ENCODE assay signal across 7 mouse cellular contexts in genomic region chr16:38679431-38680021, GRCm38 (mm10). TPM values are rescaled to one million over a fixed set of nuclear protein-coding genes. Genes with fewer than 3 reads are reported as not detected.
A peak's percentile ranks its signal among the peaks of the same experiment; 100 is the strongest.
DNase-seq lines count a peak whose midpoint lies in the region; ATAC-seq and TF ChIP-seq lines count a peak whose summit lies in the region.

No protein-coding gene starts in this region.

- DNase-seq in 416B (ENCODE audit: low read depth) = peak; percentile 5
- DNase-seq in CH12.LX (ENCODE audit: extremely low read depth) = peak; percentile 16
- no peak for DNase-seq in lung, adult 2 months
- DNase-seq in MN1 (ENCODE audit: low spot score) = no peak

- H3K4me2 ChIP-seq in CH12.LX (ENCODE audit: insufficient read depth, low read depth, poor library complexity, severe bottlenecking) = peak overlapping the region; percentile 94
- peak overlapping the region; percentile 38 for H3K4me2 ChIP-seq in heart, embryonic 16.5 days (ENCODE audit: low read depth, low read length)
- H3K4me2 ChIP-seq in midbrain, embryonic 15.5 days = no peak overlapping the region

- no peak for TF ChIP-seq RAD21 in CH12.LX (IDR thresholded peaks at IDR 0.05; ENCODE audit: low read depth, low read length)

- no peaks in the 10 kb centered on the region for H3K36me3 ChIP-seq in CH12.LX (replicated peaks in 1 of 2; ENCODE audit: control insufficient read depth in 1 of 2, insufficient read depth in 1 of 2, low read length in 1 of 2)
- H3K36me3 ChIP-seq in heart, embryonic 16.5 days (ENCODE audit: control insufficient read depth, insufficient read depth) = peaks cover 2% of the 10 kb centered on the region; the same call in 1 of the 2 replicates
- no peaks in the 10 kb centered on the region for H3K36me3 ChIP-seq in midbrain, embryonic 15.5 days (replicated peaks)

- H3K79me2 ChIP-seq in CH12.LX (replicated peaks; ENCODE audit: control insufficient read depth, extremely low read depth, insufficient read depth, poor library complexity, severe bottlenecking) = no peaks in the 10 kb centered on the region

- peak overlapping the region in 2 of 3 experiments; percentile 1 to 42 for H3K4me3 ChIP-seq in CH12.LX (replicated peaks in 1 of 3; ENCODE audit: low read depth in 2 of 3, low read length in 2 of 3, poor library complexity in 1 of 3)
- H3K4me3 ChIP-seq in heart, embryonic 16.5 days (ENCODE audit: low read length) = no peak overlapping the region
- peak overlapping the region; percentile 5 for H3K4me3 ChIP-seq in lung, adult 2 months (replicated peaks; ENCODE audit: extremely low read depth, low read depth, low read length)
- H3K4me3 ChIP-seq in midbrain, embryonic 15.5 days = no peak overlapping the region

- dilution Hi-C loops in CH12.LX (cut with MboI; ENCODE audit: extremely low pct_ligation_motif_present, extremely low pct_unique_long_range_greater_than_20kb, low sequenced_read_pairs) = no loop called here

- 40% methylated on average over 12 of the region's 12 CpGs for WGBS in heart, embryonic 16.5 days
- WGBS in lung, adult 2 months = 22% methylated on average over 12 of the region's 12 CpGs
- 54% methylated on average over 12 of the region's 12 CpGs for WGBS in midbrain, embryonic 15.5 days

- H3K9ac ChIP-seq in CH12.LX (ENCODE audit: insufficient read depth, low read depth) = peak overlapping the region; percentile 29; the same call in 1 of the 2 replicates
- H3K9ac ChIP-seq in heart, embryonic 16.5 days (ENCODE audit: low read length) = peak overlapping the region; percentile 38; the same call in 1 of the 2 replicates
- H3K9ac ChIP-seq in midbrain, embryonic 15.5 days = no peak overlapping the region

- H3K4me1 ChIP-seq in CH12.LX (ENCODE audit: control insufficient read depth in 1 of 2, insufficient read depth in 2 of 2) = peaks cover 5 to 25% of the 10 kb centered on the region in 2 experiments; a peak in 3 of 4 replicates
- H3K4me1 ChIP-seq in heart, embryonic 16.5 days (ENCODE audit: control insufficient read depth, insufficient read depth, low read length) = peaks cover 45% of the 10 kb centered on the region
- peaks cover 22% of the 10 kb centered on the region for H3K4me1 ChIP-seq in lung, adult 2 months (ENCODE audit: control insufficient read depth, insufficient read depth, low read length)
- no peaks in the 10 kb centered on the region for H3K4me1 ChIP-seq in midbrain, embryonic 15.5 days

- no peak for TF ChIP-seq POLR2A in CH12.LX (IDR thresholded peaks at IDR 0.05; ENCODE audit: low read depth, low read length)
- TF ChIP-seq POLR2A in lung, adult 2 months (IDR thresholded peaks at IDR 0.05; ENCODE audit: borderline replicate concordance, extremely low read depth, low read depth, low read length) = no peak

- peaks cover 2% of the 10 kb centered on the region for H3K27me3 ChIP-seq in CH12.LX (replicated peaks)
- H3K27me3 ChIP-seq in heart, embryonic 16.5 days (ENCODE audit: control insufficient read depth, insufficient read depth, low read length) = no peaks in the 10 kb centered on the region
- no peaks in the 10 kb centered on the region for H3K27me3 ChIP-seq in midbrain, embryonic 15.5 days (replicated peaks)

- no peak for TF ChIP-seq CTCF in CH12.LX (conservative IDR thresholded peaks at IDR 0.05 in 1 of 2, IDR thresholded peaks at IDR 0.05 in 1 of 2; ENCODE audit: low read depth in 2 of 2, low read length in 2 of 2)
- no peak for TF ChIP-seq CTCF in lung, adult 2 months (IDR thresholded peaks at IDR 0.05; ENCODE audit: insufficient read depth, low read length)

- H3K27ac ChIP-seq in CH12.LX (ENCODE audit: insufficient read depth, low read depth) = no peak overlapping the region
- peak overlapping the region; percentile 72 for H3K27ac ChIP-seq in heart, embryonic 16.5 days (ENCODE audit: low read length)
- no peak overlapping the region for H3K27ac ChIP-seq in midbrain, embryonic 15.5 days

- H3K9me3 ChIP-seq in CH12.LX (replicated peaks; ENCODE audit: low read length) = no peaks in the 10 kb centered on the region
- no peaks in the 10 kb centered on the region for H3K9me3 ChIP-seq in heart, embryonic 16.5 days (replicated peaks; ENCODE audit: control insufficient read depth, low read length)
- no peaks in the 10 kb centered on the region for H3K9me3 ChIP-seq in midbrain, embryonic 15.5 days

- ATAC-seq in heart, embryonic 16.5 days (replicated peaks; ENCODE audit: extremely low read depth, insufficient read depth, low FRiP score) = 0 out of 2 replicates have a peak, but pooled peaks have one; percentile 54
- ATAC-seq in midbrain, embryonic 15.5 days (replicated peaks) = no peak
- no peak for ATAC-seq in frontal cortex, adult (ENCODE audit: low TSS enrichment)

- in situ Hi-C loops in CH12.LX (cut with MboI; ENCODE audit: low pct_ligation_motif_present, low pct_unique_long_range_greater_than_20kb, low sequenced_read_pairs) = no loop called here

- TF ChIP-seq EP300 in CH12.LX (IDR thresholded peaks at IDR 0.05; ENCODE audit: low read length) = peak; percentile 25; the same call in 1 of the 2 replicates

TF ChIP-seq in CH12.LX, 34 proteins besides CTCF, POLR2A, EP300 and RAD21:
- TF ChIP-seq NRF1 (IDR thresholded peaks at IDR 0.05; ENCODE audit: low read depth, low read length) = no peak
- TF ChIP-seq MXI1 (IDR thresholded peaks at IDR 0.05; ENCODE audit: low read depth, low read length) = no peak
- TF ChIP-seq MAZ (IDR thresholded peaks at IDR 0.05; ENCODE audit: low read depth, low read length) = peak; percentile 59; the same call in 1 of the 2 replicates
- TF ChIP-seq CHD2 (IDR thresholded peaks at IDR 0.05; ENCODE audit: low read length) = no peak
- TF ChIP-seq MEF2A (IDR thresholded peaks at IDR 0.05; ENCODE audit: borderline replicate concordance, low read depth, low read length) = no peak
- TF ChIP-seq BHLHE40 (IDR thresholded peaks at IDR 0.05; ENCODE audit: low read depth, low read length) = 0 out of 2 replicates have a peak, but pooled peaks have one; percentile 8
- no peak for TF ChIP-seq ELF1 (IDR thresholded peaks at IDR 0.05; ENCODE audit: low read depth, low read length)
- TF ChIP-seq HCFC1 (IDR thresholded peaks at IDR 0.05; ENCODE audit: low read depth, low read length) = no peak
- TF ChIP-seq SIN3A (IDR thresholded peaks at IDR 0.05; ENCODE audit: low read length) = peak; percentile 39; the same call in 1 of the 2 replicates
- TF ChIP-seq KAT2A (IDR thresholded peaks at IDR 0.05; ENCODE audit: insufficient replicate concordance, low read length) = no peak
- no peak for TF ChIP-seq CHD1 (IDR thresholded peaks at IDR 0.05; ENCODE audit: low read depth, low read length)
- TF ChIP-seq IRF4 (IDR thresholded peaks at IDR 0.05; ENCODE audit: low read depth, low read length) = no peak
- TF ChIP-seq POLR2AphosphoS2 (IDR thresholded peaks at IDR 0.05; ENCODE audit: low read depth, low read length) = no peak
- TF ChIP-seq ZC3H11A (IDR thresholded peaks at IDR 0.05; ENCODE audit: low read depth, low read length) = no peak
- 0 out of 2 replicates have a peak, but pooled peaks have one; percentile 11 for TF ChIP-seq ETS1 (conservative IDR thresholded peaks at IDR 0.05; ENCODE audit: low read depth, low read length)
- no peak for TF ChIP-seq ZNF384 (IDR thresholded peaks at IDR 0.05; ENCODE audit: low read depth, low read length)

RNA-seq across cellular contexts. Expression of gene Arhgap31, which starts 33.5 kb away (rescaled TPM):
- total RNA-seq in CH12.LX (2012; rRNA removed) (1.1 and 2.0 TPM in 2 replicates), CH12.LX (2014; rRNA removed) (0.05 and 0.15 TPM in 2 replicates)
- 0.61 and 0.76 TPM in 2 replicates for polyA plus RNA-seq in CH12.LX (2012; ENCODE audit: insufficient read length, low read depth)
- polyA plus RNA-seq in heart, embryonic 16.5 days (2015; fragmentation: Nextera tagmentation; extraction: Ambion mirVana) = 38.0 and 42.0 TPM in 2 replicates
- 43.9 and 46.8 TPM in 2 replicates for polyA plus RNA-seq in lung, adult 2 months (2012; rRNA removed)
- 5.8 and 6.1 TPM in 2 replicates for polyA plus RNA-seq in midbrain, embryonic 15.5 days (2015; fragmentation: Nextera tagmentation; extraction: Ambion mirVana)

Comparison
In these comparisons a context has a peak if more than half of its experiments do, and no peak if none do; other contexts are left out.
1. DNase-seq: peak in 416B (single experiment) and CH12.LX (single experiment); none in lung, adult 2 months (single experiment) and MN1 (single experiment).
2. H3K4me3 ChIP-seq: peak in CH12.LX (2 of 3) and lung, adult 2 months (single experiment); none in heart, embryonic 16.5 days (single experiment) and midbrain, embryonic 15.5 days (single experiment).